Mouse (Mus musculus) B cell, adult (primary cell): ENCODE results near the gene Olfr49. TPM values are rescaled to one million over a fixed set of nuclear protein-coding genes. Genes with fewer than 3 reads are reported as not detected.

Experiments
- total RNA-seq: library from RNA; stranded (reverse); gene quantifications from 4 replicates; pipeline ENCODE4 v1.2.4, GENCODE M21; 2023; ENCODE audit not compliant: inconsistent age

The Olfr49 gene
- 0.10 to 0.36 TPM (median 0.12 TPM) in 3 of 4 replicates, not detected in the other for total RNA-seq

DNA sequence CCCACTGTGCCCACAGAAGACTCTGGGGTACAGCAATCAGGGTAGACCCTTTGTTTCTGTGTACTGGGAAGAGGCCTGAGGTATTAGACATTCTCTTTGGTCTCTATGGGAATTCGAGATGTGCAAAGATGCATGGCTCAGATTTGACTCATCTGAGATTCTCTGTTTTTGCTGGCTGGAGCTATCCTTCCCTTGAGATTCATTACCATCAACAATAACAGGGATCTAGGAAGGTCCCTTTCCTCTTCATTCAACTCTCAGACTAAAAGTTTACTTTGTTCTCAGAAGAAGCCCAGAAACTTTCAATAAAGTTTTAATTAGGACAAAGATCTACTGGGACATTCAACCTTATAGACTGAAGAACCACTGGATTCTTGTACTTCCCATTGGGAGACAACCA is at the start of gene Olfr49:
TSS of gene Olfr49 (minus strand) at position 101 of the 400 bp plus-strand sequence.

GRCm38 (mm10) chr14:54253741-54254291 is 30.9 kb downstream of the Olfr49 start, which contains the start of the genes Dad1 and Abhd4:
Gene Dad1, minus strand, starts transcription at chr14:54254104.
Gene Abhd4, plus strand, starts transcription at chr14:54254188.

Other genes with a start within 250 kb of the Olfr49 start
- gene Dad1, start 30.8 kb downstream of the Olfr49 start, total RNA-seq: 134 to 156 TPM (median 143 TPM) in 4 replicates
- 8.0 to 11.5 TPM (median 9.6 TPM) in 4 replicates for gene Abhd4, start 30.8 kb downstream of the Olfr49 start, total RNA-seq
- 81.9 to 88.9 TPM (median 83.2 TPM) in 4 replicates for gene Oxa1l, start 75.9 kb upstream of the Olfr49 start, total RNA-seq
- gene Slc7a7, start 132.8 kb upstream of the Olfr49 start, total RNA-seq: 7.1 to 10.6 TPM (median 8.9 TPM) in 4 replicates
- 88.1 to 99.8 TPM (median 93.2 TPM) in 4 replicates for gene Mrpl52, start 142.0 kb upstream of the Olfr49 start, total RNA-seq
- 0.33 to 1.7 TPM (median 1.6 TPM) in 4 replicates for gene Mmp14, start 146.7 kb upstream of the Olfr49 start, total RNA-seq
- gene Lrp10, start 179.2 kb upstream of the Olfr49 start, total RNA-seq: 180 to 202 TPM (median 185 TPM) in 4 replicates
- 1.1 to 2.1 TPM (median 1.4 TPM) in 4 replicates for gene Rem2, start 191.2 kb upstream of the Olfr49 start, total RNA-seq
- 31.8 to 42.2 TPM (median 34.2 TPM) in 4 replicates for gene Prmt5, start 232.6 kb upstream of the Olfr49 start, total RNA-seq